Mouse (Mus musculus) limb, embryonic 11.5 days (tissue): ENCODE data around the gene Enpp3. TPM values are rescaled to one million over a fixed set of nuclear protein-coding genes. Genes with fewer than 3 reads are reported as not detected.

Experiments
- ATAC-seq: fragments of 200-750 bp; cut with Nextera tagmentation; 2 replicates; pipeline ENCODE4 v1.8.0; 2017; ENCODE audit warnings: low read depth; ENCODE audit not compliant: insufficient number of reproducible peaks, low FRiP score, low TSS enrichment
- DNase-seq: peaks from one replicate; pipeline ENCODE4 v3.0.0-alpha.2; 2015; ENCODE audit warnings: low spot score
- H3K27ac ChIP-seq: fragments of 300-500 bp; sonication (generic); replicated peaks from 2 replicates; pipeline ENCODE4 v1.5.1; 2014; ENCODE audit warnings: low read depth, mild to moderate bottlenecking, low read length
- H3K27me3 ChIP-seq: fragments of 300-500 bp; sonication (generic); 2 replicates; pipeline ENCODE4 v1.6.1; 2014; ENCODE audit warnings: mild to moderate bottlenecking, low read length, mixed read lengths; ENCODE audit not compliant: control insufficient read depth, insufficient read depth
- H3K36me3 ChIP-seq: fragments of 300-500 bp; sonication (generic); 2 replicates; pipeline ENCODE4 v1.6.1; 2014; ENCODE audit warnings: mild to moderate bottlenecking, low read length, moderate library complexity, mixed read lengths; ENCODE audit not compliant: control insufficient read depth, insufficient read depth
- H3K4me1 ChIP-seq: fragments of 300-500 bp; sonication (generic); 2 replicates; pipeline ENCODE4 v1.6.1; 2014; ENCODE audit warnings: low read length, mixed read lengths; ENCODE audit not compliant: control insufficient read depth, insufficient read depth
- H3K4me2 ChIP-seq: fragments of 300-500 bp; sonication (generic); 2 replicates; pipeline ENCODE4 v1.6.1; 2014; ENCODE audit warnings: low read depth, mild to moderate bottlenecking, moderate library complexity; ENCODE audit not compliant: severe bottlenecking
- H3K4me3 ChIP-seq: fragments of 300-500 bp; sonication (generic); 2 replicates; pipeline ENCODE4 v1.5.1; 2014; ENCODE audit warnings: low read depth, low read length
- H3K9ac ChIP-seq: fragments of 300-500 bp; sonication (generic); 2 replicates; pipeline ENCODE4 v1.6.1; 2014; ENCODE audit warnings: mild to moderate bottlenecking, low read length
- H3K9me3 ChIP-seq: fragments of 300-500 bp; sonication (generic); 2 replicates; pipeline ENCODE4 v1.6.1; 2016; ENCODE audit warnings: low read length; ENCODE audit not compliant: control insufficient read depth
- WGBS: fragments of 180-500 bp; shearing (Covaris S2); extraction: QIAGEN DNeasy Blood & Tissue Kit; methylation state at CpG from one replicate; pipeline ENCODE4 v1.1.7; 2014; 5-methylcytosine and 5-hydroxymethylcytosine counted together
- polyA plus RNA-seq: library from polyadenylated mRNA; unstranded; fragments of >200 nt; fragmentation: Nextera tagmentation; extraction: Ambion mirVana; gene quantifications from 2 replicates; pipeline ENCODE4 v1.2.1, GENCODE M21; 2014

Enpp3 gene
- polyA plus RNA-seq, 1 experiment from 2014 or later: 10.1 TPM

DNA sequence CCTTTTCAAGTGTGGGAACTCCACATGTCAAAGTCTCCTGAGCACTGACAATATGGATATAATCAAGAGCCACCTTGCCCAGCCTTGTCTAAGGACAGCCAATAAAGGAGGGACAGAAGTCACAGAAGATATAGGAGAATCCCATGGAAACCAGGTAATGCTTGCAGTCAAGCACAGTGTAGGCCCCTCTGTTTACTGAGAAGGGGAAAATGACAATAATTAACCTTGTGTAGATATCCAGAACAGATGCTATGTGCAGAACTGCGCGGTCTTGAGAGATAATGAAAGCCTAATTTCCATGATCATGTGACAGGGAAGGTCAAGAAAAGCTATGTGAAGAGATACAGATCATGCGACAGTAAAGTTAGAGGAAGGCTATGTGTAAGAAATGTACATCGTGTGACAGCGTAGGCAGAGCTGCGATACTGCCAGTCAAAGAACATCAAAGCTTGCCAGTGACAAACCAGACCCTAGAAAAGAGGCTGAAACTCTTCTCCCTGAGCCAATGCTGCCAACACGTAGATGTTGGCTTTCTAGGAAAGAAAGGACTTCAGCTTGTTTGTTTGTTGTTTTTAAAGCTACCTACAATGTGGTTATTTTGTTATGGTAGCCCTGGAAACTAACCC lies 17.1 kb downstream of the Enpp3 start:
- Histone ChIP-seq H3K4me2 (no peak overlapping the region), H3K27me3 (no peaks in the 10 kb centered on the region), H3K36me3 (no peaks in the 10 kb centered on the region), H3K4me1 (no peaks in the 10 kb centered on the region), H3K4me3 (no peak overlapping the region), H3K27ac (no peak overlapping the region), H3K9me3 (no peaks in the 10 kb centered on the region), H3K9ac (no peak overlapping the region)
- no peak for ATAC-seq
- 83% methylated on average over 7 of the region's 7 CpGs for WGBS
- no peak for DNase-seq

DNA sequence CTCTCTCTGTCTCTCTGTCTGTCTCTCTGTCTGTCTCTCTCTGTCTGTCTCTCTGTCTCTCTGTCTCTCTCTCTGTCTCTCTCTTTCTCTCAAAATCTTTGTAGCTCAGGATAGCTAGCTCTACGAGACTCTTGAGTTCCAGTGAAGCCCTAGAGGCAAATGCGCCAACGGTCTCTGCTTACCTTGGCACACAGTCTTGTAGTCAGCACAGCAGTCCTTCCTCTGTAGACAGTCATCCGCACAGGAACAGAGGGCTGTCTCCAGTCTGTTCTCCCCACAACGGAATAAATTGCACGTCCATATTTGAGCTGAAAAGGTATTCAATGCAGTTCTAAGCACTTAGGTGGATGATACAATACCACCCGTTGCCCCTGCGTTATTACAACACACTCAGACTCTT lies 18.0 kb downstream of the Enpp3 start:
- no peaks in the 10 kb centered on the region for H3K36me3 ChIP-seq
- DNase-seq (no peak), ATAC-seq (no peak)
- 92% methylated on average over 8 of the region's 8 CpGs for WGBS
- H3K27me3 ChIP-seq: no peaks in the 10 kb centered on the region
- H3K4me3 ChIP-seq: no peak overlapping the region
- no peak overlapping the region for H3K9ac ChIP-seq
- no peaks in the 10 kb centered on the region for H3K9me3 ChIP-seq
- no peak overlapping the region for H3K4me2 ChIP-seq
- H3K4me1 ChIP-seq: no peaks in the 10 kb centered on the region
- H3K27ac ChIP-seq: no peak overlapping the region

DNA sequence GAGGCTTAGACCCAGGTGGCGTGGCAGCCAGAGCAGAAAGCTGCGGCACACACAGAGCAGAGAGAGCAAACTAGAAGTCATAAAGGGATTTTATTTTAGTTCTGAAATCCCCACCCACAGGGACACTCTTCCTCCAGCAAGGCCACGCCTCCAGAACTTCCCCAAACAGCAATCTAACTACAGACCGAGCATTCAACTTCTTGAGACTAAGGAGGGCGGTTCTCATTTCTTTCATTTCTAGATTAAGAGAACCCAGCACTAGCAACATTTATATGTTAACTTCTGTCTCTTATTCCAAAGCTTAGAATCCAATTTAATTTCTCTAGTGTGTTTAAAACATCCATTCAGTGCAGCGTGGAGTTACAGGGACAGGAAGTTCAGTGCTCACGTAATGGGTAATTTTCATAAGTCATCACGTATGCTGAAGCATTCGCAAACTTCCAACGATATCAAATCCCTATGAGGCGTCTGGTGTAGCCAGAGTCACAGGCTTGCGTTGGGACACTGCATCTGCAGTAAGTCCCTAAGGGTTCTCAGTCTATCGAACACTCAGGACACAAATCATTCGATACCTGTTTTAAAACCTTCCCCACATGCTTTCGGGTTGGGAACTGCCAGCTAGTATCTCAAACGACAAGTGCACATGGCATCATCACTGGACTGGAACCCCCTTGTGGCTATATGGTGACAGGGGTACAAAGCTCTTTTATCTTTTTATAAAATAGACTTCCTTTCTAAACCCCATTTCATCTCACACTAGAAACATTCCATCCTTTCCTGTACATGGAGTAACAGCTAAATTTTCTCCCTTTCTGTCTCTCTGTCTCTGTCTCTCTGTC lies 18.7 kb downstream of the Enpp3 start:
- no peak overlapping the region for H3K4me2 ChIP-seq
- ATAC-seq: no peak
- H3K9me3 ChIP-seq: no peaks in the 10 kb centered on the region
- no peak overlapping the region for H3K27ac ChIP-seq
- no peak for DNase-seq
- 81% methylated on average over 16 of the region's 16 CpGs for WGBS
- no peak overlapping the region for H3K4me3 ChIP-seq
- H3K36me3 ChIP-seq: no peaks in the 10 kb centered on the region
- no peaks in the 10 kb centered on the region for H3K4me1 ChIP-seq
- H3K9ac ChIP-seq: no peak overlapping the region
- no peaks in the 10 kb centered on the region for H3K27me3 ChIP-seq

DNA sequence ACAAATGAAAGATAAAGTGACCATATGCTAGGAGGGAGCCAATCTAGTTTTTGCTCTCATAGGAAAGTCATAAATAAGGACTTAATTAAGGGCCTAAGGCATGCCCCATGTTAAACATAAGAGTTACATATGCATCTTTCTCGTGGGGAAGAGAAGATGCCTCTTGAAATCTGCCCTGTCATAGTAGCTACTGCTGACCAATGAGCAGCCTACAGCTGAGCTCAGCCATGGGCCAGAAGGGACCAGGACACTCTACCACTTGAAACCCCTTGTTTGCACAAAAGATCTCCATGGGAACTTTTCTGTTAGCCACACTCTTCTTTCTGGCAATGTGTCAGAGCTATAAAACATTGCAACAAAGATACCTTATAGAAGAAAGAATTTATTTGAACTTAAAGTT lies 19.4 kb downstream of the Enpp3 start:
- H3K27me3 ChIP-seq: no peaks in the 10 kb centered on the region
- no peak overlapping the region for H3K27ac ChIP-seq
- H3K4me3 ChIP-seq: no peak overlapping the region
- H3K4me2 ChIP-seq: no peak overlapping the region
- no peak for DNase-seq
- no peaks in the 10 kb centered on the region for H3K9me3 ChIP-seq
- H3K36me3 ChIP-seq: no peaks in the 10 kb centered on the region
- no peak overlapping the region for H3K9ac ChIP-seq
- no peaks in the 10 kb centered on the region for H3K4me1 ChIP-seq
- WGBS: 35% methylated on average over 1 of the region's 1 CpGs
- no peak for ATAC-seq

DNA sequence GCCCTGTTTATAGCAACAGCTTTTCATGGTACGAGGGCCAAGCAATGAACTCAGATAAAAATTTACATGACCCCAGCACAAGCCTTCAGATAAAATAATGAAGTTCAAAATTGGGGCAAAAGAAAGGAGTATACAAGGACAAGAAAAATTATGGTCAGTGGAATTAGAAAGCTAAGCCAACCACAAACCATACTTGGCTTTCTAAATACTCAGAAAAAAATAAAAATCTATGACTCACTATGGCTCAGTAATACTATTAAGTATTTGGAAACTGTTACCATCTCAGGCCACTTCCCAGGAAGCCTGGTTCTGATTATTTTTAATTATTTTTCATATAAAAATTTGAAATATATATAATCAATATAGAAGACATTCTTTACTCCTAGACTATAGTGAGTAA lies 19.8 kb downstream of the Enpp3 start:
- no peak for DNase-seq
- no peaks in the 10 kb centered on the region for H3K36me3 ChIP-seq
- H3K4me3 ChIP-seq: no peak overlapping the region
- no peak for ATAC-seq
- H3K27ac ChIP-seq: no peak overlapping the region
- WGBS: 65% methylated on average over 1 of the region's 1 CpGs
- H3K4me1 ChIP-seq: no peaks in the 10 kb centered on the region
- no peak overlapping the region for H3K4me2 ChIP-seq
- no peaks in the 10 kb centered on the region for H3K27me3 ChIP-seq
- no peak overlapping the region for H3K9ac ChIP-seq
- H3K9me3 ChIP-seq: no peaks in the 10 kb centered on the region

DNA sequence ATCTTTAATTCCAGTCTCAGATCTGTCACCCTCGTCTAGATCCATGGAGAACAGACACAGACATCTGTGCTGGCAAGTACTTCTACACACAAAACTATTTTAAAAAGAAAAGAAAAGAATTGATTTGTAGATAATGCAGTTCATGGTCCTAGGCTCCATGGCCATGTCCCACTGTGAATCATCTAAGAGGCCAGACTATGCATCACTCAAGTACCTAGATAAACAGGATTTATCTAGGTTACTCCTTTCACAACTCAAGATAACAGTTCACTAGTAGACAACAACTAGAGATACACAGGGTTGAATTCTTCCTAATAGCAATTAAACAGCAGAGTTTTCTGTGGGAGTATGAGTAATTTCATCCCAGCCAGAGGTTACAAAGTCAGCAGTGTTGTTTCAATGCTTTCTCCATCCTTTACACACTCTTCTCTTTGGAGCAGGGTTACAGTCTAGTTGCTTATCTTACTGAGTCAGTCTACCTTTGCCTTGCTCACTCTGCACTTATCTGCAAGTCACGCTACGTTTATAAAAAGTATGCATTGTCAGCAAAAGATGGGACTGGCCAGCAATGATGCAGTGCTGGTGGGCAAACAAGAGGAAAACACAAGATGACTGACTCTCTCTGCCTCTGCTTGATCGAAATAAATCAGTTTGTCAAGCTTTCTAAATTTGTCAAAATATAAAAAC lies 20.5 kb downstream of the Enpp3 start:
- H3K36me3 ChIP-seq: no peaks in the 10 kb centered on the region
- DNase-seq (no peak), ATAC-seq (no peak)
- H3K27me3 ChIP-seq: no peaks in the 10 kb centered on the region
- no peak overlapping the region for H3K9ac ChIP-seq
- no peak overlapping the region for H3K27ac ChIP-seq
- H3K9me3 ChIP-seq: no peaks in the 10 kb centered on the region
- 84% methylated on average over 4 of the region's 4 CpGs for WGBS
- H3K4me2 ChIP-seq: no peak overlapping the region
- no peaks in the 10 kb centered on the region for H3K4me1 ChIP-seq
- H3K4me3 ChIP-seq: no peak overlapping the region

DNA sequence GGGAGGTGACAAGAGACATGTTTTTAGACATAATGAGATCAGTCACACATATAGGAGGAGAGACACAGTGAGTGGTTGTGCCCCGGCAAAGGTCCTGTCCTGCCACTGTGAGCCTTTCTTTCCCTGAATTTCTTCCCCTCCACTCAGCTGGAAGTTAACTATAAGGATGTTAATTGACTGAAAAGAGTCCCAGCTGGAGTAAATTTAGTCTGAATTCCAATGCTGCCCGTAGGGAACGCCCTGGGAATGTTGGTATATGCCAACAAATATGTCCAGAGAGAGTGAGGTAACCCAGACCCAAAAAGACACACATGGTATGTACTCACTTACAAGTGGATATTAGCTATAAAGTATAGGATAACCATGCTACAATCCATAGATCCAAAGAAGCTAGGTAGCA lies 23.1 kb downstream of the Enpp3 start:
- no peaks in the 10 kb centered on the region for H3K27me3 ChIP-seq
- no peak overlapping the region for H3K27ac ChIP-seq
- no peaks in the 10 kb centered on the region for H3K9me3 ChIP-seq
- H3K4me2 ChIP-seq: no peak overlapping the region
- H3K4me1 ChIP-seq: no peaks in the 10 kb centered on the region
- H3K4me3 ChIP-seq: no peak overlapping the region
- ATAC-seq (no peak), DNase-seq (peak; percentile 19)
- 52% methylated on average over 3 of the region's 3 CpGs for WGBS
- no peak overlapping the region for H3K9ac ChIP-seq
- H3K36me3 ChIP-seq: no peaks in the 10 kb centered on the region

DNA sequence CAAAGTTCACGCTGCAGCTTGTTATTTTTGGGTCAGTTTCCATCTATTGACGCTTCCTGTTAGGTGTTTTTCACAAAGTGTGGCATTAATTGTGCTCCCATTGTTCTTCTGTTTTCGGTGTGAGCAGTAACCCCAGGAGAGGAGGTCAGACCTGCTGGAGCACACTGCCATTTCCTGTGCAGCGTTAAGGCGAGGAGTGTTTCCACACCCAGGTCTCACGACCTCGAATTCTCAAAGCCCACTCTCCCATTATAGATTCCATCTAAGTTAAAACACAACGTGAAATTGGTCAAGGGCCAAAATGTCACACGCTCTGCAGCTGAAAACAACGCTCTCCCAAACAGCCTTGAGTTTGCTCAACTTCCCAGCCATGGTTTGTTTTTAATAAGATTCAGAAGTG lies 32.0 kb downstream of the Enpp3 start:
- H3K9ac ChIP-seq: no peak overlapping the region
- no peak for ATAC-seq
- H3K27me3 ChIP-seq: no peaks in the 10 kb centered on the region
- H3K9me3 ChIP-seq: no peaks in the 10 kb centered on the region
- H3K36me3 ChIP-seq: no peaks in the 10 kb centered on the region
- DNase-seq: no peak
- no peak overlapping the region; the same call in 1 of the 2 replicates for H3K27ac ChIP-seq
- no peak overlapping the region for H3K4me3 ChIP-seq
- H3K4me1 ChIP-seq: no peaks in the 10 kb centered on the region
- 49% methylated on average over 10 of the region's 10 CpGs for WGBS
- H3K4me2 ChIP-seq: no peak overlapping the region
